Mouse (Mus musculus) CH12.LX (cell line): ENCODE data around the gene Cttnbp2. TPM values are rescaled to one million over a fixed set of nuclear protein-coding genes. Genes with fewer than 3 reads are reported as not detected.
"Not testable (repeated sequence)": the region's sequence is repeated elsewhere in the genome, so short reads cannot be mapped to it uniquely, and the experiment has no call there.

Experiments
- DNase-seq: peaks from one replicate; pipeline ENCODE4 v3.0.0-alpha.2; 2013; ENCODE audit errors: extremely low read depth
- H3K27ac ChIP-seq: 2 replicates; pipeline ENCODE4 v1.5.1; 2012; ENCODE audit warnings: low read depth, mild to moderate bottlenecking, control low read depth, moderate library complexity; ENCODE audit not compliant: insufficient read depth
- H3K27me3 ChIP-seq: replicated peaks from 2 replicates; pipeline ENCODE3; 2012; ENCODE audit warnings: inconsistent platforms
- H3K36me3 ChIP-seq, 2 experiments: replicated peaks in 1 of 2; 2 replicates each; pipeline versions ENCODE3 to v1.6.1; 2012; ENCODE audit warnings: inconsistent platforms in 1 of 2, low read length in 1 of 2, mild to moderate bottlenecking in 1 of 2, mixed read lengths in 1 of 2, moderate library complexity in 1 of 2; ENCODE audit not compliant: control insufficient read depth in 1 of 2, insufficient read depth in 1 of 2
- H3K4me1 ChIP-seq, 2 experiments: 2 replicates each; pipeline ENCODE4 v1.6.1; 2012; ENCODE audit warnings: inconsistent platforms in 1 of 2, moderate library complexity in 1 of 2; ENCODE audit not compliant: insufficient read depth in 2 of 2, control insufficient read depth in 1 of 2
- H3K4me2 ChIP-seq: 2 replicates; pipeline ENCODE4 v1.6.1; 2012; ENCODE audit warnings: low read depth, mild to moderate bottlenecking, control low read depth; ENCODE audit not compliant: poor library complexity, insufficient read depth, severe bottlenecking
- H3K4me3 ChIP-seq, 3 experiments: fragments of 150-350 bp in 1 of 3; sonication (generic) in 1 of 3; replicated peaks in 1 of 3; 2 replicates each; pipeline versions ENCODE3 to v1.5.1; 2011 to 2012; ENCODE audit warnings: low read depth in 2 of 3, low read length in 2 of 3, mild to moderate bottlenecking in 2 of 3, moderate library complexity in 2 of 3, control low read depth in 1 of 3, improper control_type of control experiment in 1 of 3, inconsistent platforms in 1 of 3, mixed read lengths in 1 of 3; ENCODE audit not compliant: poor library complexity in 1 of 3
- H3K79me2 ChIP-seq: replicated peaks from 2 replicates; pipeline ENCODE4 v1.6.1; 2012; ENCODE audit warnings: mild to moderate bottlenecking, moderate library complexity; ENCODE audit not compliant: control insufficient read depth, poor library complexity, insufficient read depth, severe bottlenecking; ENCODE audit errors: extremely low read depth
- H3K9ac ChIP-seq: 2 replicates; pipeline ENCODE4 v1.6.1; 2012; ENCODE audit warnings: low read depth, mild to moderate bottlenecking, control low read depth, moderate library complexity; ENCODE audit not compliant: insufficient read depth
- H3K9me3 ChIP-seq: replicated peaks from 2 replicates; pipeline ENCODE3; 2012; ENCODE audit warnings: low read length, inconsistent platforms, mixed read lengths
- BHLHE40 ChIP-seq: IDR thresholded peaks from 2 replicates; pipeline ENCODE4 v1.6.1; 2011; ENCODE audit warnings: mild to moderate bottlenecking, low read depth, low read length, improper control_type of control experiment
- CTCF ChIP-seq, 2 experiments: IDR thresholded peaks in 1 of 2; conservative IDR thresholded peaks in 1 of 2; 2 replicates each; pipeline ENCODE4 v1.5.1; 2011 to 2012; ENCODE audit warnings: low read depth in 2 of 2, low read length in 2 of 2, improper control_type of control experiment in 1 of 2, inconsistent platforms in 1 of 2, mild to moderate bottlenecking in 1 of 2, moderate library complexity in 1 of 2
- ELF1 ChIP-seq: IDR thresholded peaks from 2 replicates; pipeline ENCODE4 v1.6.1; 2014; ENCODE audit warnings: low read depth, mild to moderate bottlenecking, inconsistent platforms, low read length, improper control_type of control experiment
- HCFC1 ChIP-seq: IDR thresholded peaks from 2 replicates; pipeline ENCODE4 v1.6.1; 2012; ENCODE audit warnings: low read depth, mild to moderate bottlenecking, inconsistent platforms, low read length, improper control_type of control experiment
- MAX ChIP-seq: IDR thresholded peaks from 2 replicates; pipeline ENCODE4 v1.6.1; 2011; ENCODE audit warnings: low read length, improper control_type of control experiment
- MXI1 ChIP-seq: IDR thresholded peaks from 2 replicates; pipeline ENCODE4 v1.6.1; 2011; ENCODE audit warnings: mild to moderate bottlenecking, low read depth, low read length, improper control_type of control experiment
- NELFE ChIP-seq: IDR thresholded peaks from 2 replicates; pipeline ENCODE4 v1.6.1; 2011; ENCODE audit warnings: low read depth, low read length, improper control_type of control experiment
- NRF1 ChIP-seq: IDR thresholded peaks from 2 replicates; pipeline ENCODE4 v1.6.1; 2014; ENCODE audit warnings: low read depth, mild to moderate bottlenecking, inconsistent platforms, low read length, improper control_type of control experiment, moderate library complexity
- RAD21 ChIP-seq: IDR thresholded peaks from 2 replicates; pipeline ENCODE4 v1.6.1; 2011; ENCODE audit warnings: low read depth, mild to moderate bottlenecking, low read length, improper control_type of control experiment, moderate library complexity
- RCOR1 ChIP-seq: conservative IDR thresholded peaks from 2 replicates; pipeline ENCODE4 v1.6.1; 2012; ENCODE audit warnings: low read depth, mild to moderate bottlenecking, inconsistent platforms, low read length, improper control_type of control experiment
- SIN3A ChIP-seq: IDR thresholded peaks from 2 replicates; pipeline ENCODE4 v1.6.1; 2012; ENCODE audit warnings: low read length, improper control_type of control experiment, inconsistent platforms
- TBP ChIP-seq: conservative IDR thresholded peaks from 2 replicates; pipeline ENCODE4 v1.6.1; 2011; ENCODE audit warnings: low read depth, low read length, improper control_type of control experiment
- UBTF ChIP-seq: IDR thresholded peaks from 2 replicates; pipeline ENCODE4 v1.6.1; 2012; ENCODE audit warnings: low read depth, mild to moderate bottlenecking, inconsistent platforms, low read length, improper control_type of control experiment, moderate library complexity
- USF2 ChIP-seq: conservative IDR thresholded peaks from 2 replicates; pipeline ENCODE4 v1.6.1; 2011; ENCODE audit warnings: low read depth, low read length, improper control_type of control experiment
- ZKSCAN1 ChIP-seq: IDR thresholded peaks from 2 replicates; pipeline ENCODE4 v1.6.1; 2012; ENCODE audit warnings: low read depth, inconsistent platforms, low read length, improper control_type of control experiment, borderline replicate concordance
- ZMIZ1 ChIP-seq: IDR thresholded peaks from 2 replicates; pipeline ENCODE4 v1.6.1; 2012; ENCODE audit warnings: low read depth, mild to moderate bottlenecking, inconsistent platforms, low read length, improper control_type of control experiment
- ZNF384 ChIP-seq: IDR thresholded peaks from 2 replicates; pipeline ENCODE4 v1.6.1; 2012; ENCODE audit warnings: low read depth, low read length, improper control_type of control experiment, inconsistent platforms
- dilution Hi-C: fragments of 300-500 bp; cut with MboI; formaldehyde crosslinking; loops from 2 replicates; pipeline ENCODE4 v1.14.3; 2020; ENCODE audit warnings: low sequenced_read_pairs; ENCODE audit not compliant: extremely low pct_unique_long_range_greater_than_20kb, extremely low pct_ligation_motif_present
- in situ Hi-C: fragments of 300-500 bp; cut with MboI; formaldehyde crosslinking; loops from 3 replicates; pipeline ENCODE4 v1.14.3; 2019; ENCODE audit warnings: low sequenced_read_pairs, low pct_ligation_motif_present, low pct_unique_long_range_greater_than_20kb, mixed read lengths
- polyA plus RNA-seq: library from polyadenylated mRNA; unstranded; fragments of >175 nt; gene quantifications from 2 replicates; pipeline ENCODE4 v1.2.1, GENCODE M21; 2012; ENCODE audit warnings: low read depth; ENCODE audit not compliant: insufficient read length
- total RNA-seq, 2 experiments: library from RNA; depleted of rRNA; stranded (reverse); fragments of 300-350 nt in 1 of 2; fragments of >200 nt in 1 of 2; gene quantifications; 2 replicates each; pipeline ENCODE4 v1.2.3; 2012 to 2014

Cttnbp2 gene
- total and polyA plus RNA-seq, 3 experiments, result 1.1 to 1.7 (median 1.5) TPM

DNA sequence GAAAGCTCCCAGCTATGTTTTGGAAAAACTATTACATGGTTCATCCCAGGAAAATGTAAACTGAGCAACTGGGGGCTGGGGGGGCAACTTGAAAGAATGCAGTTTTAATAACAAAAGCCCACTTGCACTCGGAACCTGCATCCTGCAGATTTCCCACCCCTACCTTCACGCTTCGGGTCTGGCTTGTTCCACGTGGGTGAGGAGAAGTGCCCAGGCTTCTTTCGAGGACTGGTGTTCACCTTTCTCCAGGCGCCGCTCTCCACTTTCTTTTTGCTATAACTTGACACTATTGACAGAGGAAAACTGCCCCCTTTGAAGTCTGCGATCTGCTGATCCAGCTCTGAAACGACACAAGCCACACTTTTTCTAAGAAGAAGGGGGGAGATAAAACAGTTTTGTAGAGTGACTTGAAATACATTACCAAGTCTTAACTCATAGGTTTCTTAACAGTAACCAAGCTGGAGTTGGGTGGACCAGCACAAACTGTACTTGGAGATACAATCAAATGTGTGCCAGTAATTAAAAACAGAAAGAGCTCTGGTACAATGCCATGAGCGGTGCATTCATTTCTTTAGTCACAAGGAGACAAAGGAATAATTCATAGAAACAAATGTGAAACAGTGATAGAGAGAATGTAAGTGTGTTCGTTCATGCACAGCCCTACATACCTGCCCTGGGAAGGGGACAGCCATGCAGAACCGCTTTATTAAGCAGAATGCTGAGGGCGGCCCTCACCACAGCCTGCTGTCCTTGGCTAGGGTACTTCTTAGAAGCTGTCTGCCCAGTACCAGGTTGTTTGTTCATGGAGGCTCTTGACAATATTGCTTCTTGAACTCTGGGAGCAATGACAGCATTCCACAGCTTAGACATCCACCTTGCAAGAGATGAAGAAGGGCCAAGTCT is 134.1 kb downstream of the Cttnbp2 start:
- H3K27ac ChIP-seq, result no peak overlapping the region
- in situ Hi-C loops, result no loop called here
- no peak overlapping the region for H3K4me3 ChIP-seq
- no peaks in the 10 kb centered on the region for H3K79me2 ChIP-seq
- dilution Hi-C loops, result no loop called here
- H3K9ac ChIP-seq, result no peak overlapping the region
- TF ChIP-seq RAD21 (no peak), HCFC1 (no peak), MAX (no peak), CTCF (conservative IDR thresholded peaks at IDR 0.05 in 1 of 2, IDR thresholded peaks at IDR 0.05 in 1 of 2; ENCODE audit: low read depth in 2 of 2, low read length in 2 of 2) (no peak), ZNF384 (no peak)
- no peak overlapping the region for H3K4me2 ChIP-seq
- no peaks in the 10 kb centered on the region for H3K27me3 ChIP-seq
- H3K9me3 ChIP-seq, result no peaks in the 10 kb centered on the region
- no peak for DNase-seq
- no peaks in the 10 kb centered on the region for H3K4me1 ChIP-seq
- H3K36me3 ChIP-seq, result no peaks in the 10 kb centered on the region

GRCm38 (mm10) chr6:18377755-18378154 is 136.9 kb downstream of the Cttnbp2 start:
- H3K9ac ChIP-seq, H3K9me3 ChIP-seq, in situ Hi-C loops, DNase-seq, H3K4me3 ChIP-seq, H3K36me3 ChIP-seq, H3K4me1 ChIP-seq, dilution Hi-C loops, H3K79me2 ChIP-seq, H3K27me3 ChIP-seq, H3K4me2 ChIP-seq, H3K27ac ChIP-seq: not testable (repeated sequence)
- TF ChIP-seq ZNF384, result peak; percentile 88

- H3K9ac ChIP-seq, result no peak overlapping the region
- no peaks in the 10 kb centered on the region for H3K79me2 ChIP-seq
- TF ChIP-seq ZMIZ1, result no peak
- no peak for TF ChIP-seq UBTF
- TF ChIP-seq BHLHE40, result no peak
- no peak for TF ChIP-seq ZKSCAN1
- TF ChIP-seq RCOR1, result no peak
- TF ChIP-seq NRF1, result no peak
- TF ChIP-seq SIN3A, result no peak
- no peak for TF ChIP-seq MXI1
- no peak for TF ChIP-seq ELF1
- TF ChIP-seq TBP, result no peak
- no peak for TF ChIP-seq NELFE
- no peak for TF ChIP-seq USF2
- no peak overlapping the region for H3K27ac ChIP-seq
- H3K27me3 ChIP-seq, result no peaks in the 10 kb centered on the region
- peaks cover 0 to 17% of the 10 kb centered on the region in 2 experiments; a peak in 2 of 4 replicates for H3K4me1 ChIP-seq
- H3K9me3 ChIP-seq, result no peaks in the 10 kb centered on the region
- H3K36me3 ChIP-seq, result no peaks in the 10 kb centered on the region
- DNase-seq, result no peak
- no peak overlapping the region for H3K4me2 ChIP-seq
- dilution Hi-C loops (no loop called here), in situ Hi-C loops (loop anchor here (25.0 kb wide), 2 partner anchors 287 to 462 kb away; no protein-coding TSS in a partner anchor)
- no peak overlapping the region for H3K4me3 ChIP-seq
These were observed 139.9 kb downstream of the Cttnbp2 start for GRCm38 (mm10) chr6:18374744-18375143.
